In the genomic region with DNA sequence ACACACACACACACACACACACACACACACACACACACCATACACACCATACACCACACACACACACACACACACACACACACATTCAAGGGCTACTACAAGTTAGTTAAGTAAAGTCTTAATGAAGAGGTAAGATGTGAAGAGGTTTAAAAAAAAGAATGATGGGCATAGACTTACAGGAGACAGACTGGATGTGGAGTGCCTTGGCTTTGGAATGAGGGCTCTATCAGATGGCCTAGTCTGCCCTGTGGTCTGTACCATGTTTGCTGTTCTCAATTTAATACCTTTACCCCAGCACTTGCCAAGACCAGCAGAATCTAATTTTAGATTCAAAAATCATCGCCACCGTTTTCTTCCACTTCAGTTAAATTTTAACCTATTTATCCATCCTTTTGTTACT, we compare ENCODE assay signal across 15 mouse cellular contexts. TPM values are rescaled to one million over a fixed set of nuclear protein-coding genes. Genes with fewer than 3 reads are reported as not detected.
DNase-seq lines count a peak whose midpoint lies in the region; ATAC-seq and TF ChIP-seq lines count a peak whose summit lies in the region.
"Had no signal": no experiment of that assay in that cellular context is flagged by ENCODE, and none has a peak within 500 bp of the region (broad histone marks: within the 10 kb centered on the region; RNA-seq: fewer than 3 reads in every experiment).

No protein-coding gene starts in this region.

- peak overlapping the region; percentile 65 for H3K27ac ChIP-seq in forebrain, embryonic 10.5 days
- no peak overlapping the region for H3K27ac ChIP-seq in forebrain, postnatal 0 days (ENCODE audit: low read depth, low read length)
- H3K27ac ChIP-seq in hindbrain, embryonic 16.5 days (ENCODE audit: low read depth, low read length), result no peak overlapping the region
- H3K27ac ChIP-seq in hindbrain, embryonic 11.5 days (ENCODE audit: low read depth, low read length), result no peak overlapping the region
- no peak overlapping the region for H3K27ac ChIP-seq in MEL (ENCODE audit: control insufficient read depth, low read depth, low read length)
- 0 out of 2 replicates have a peak overlapping the region, but pooled peaks have one; percentile 19 for H3K27ac ChIP-seq in forebrain, embryonic 12.5 days
- H3K27ac ChIP-seq: embryonic facial prominence, embryonic 13.5 days; midbrain, embryonic 15.5 days had no signal

- peak overlapping the region; percentile 16; the same call in 1 of the 2 replicates for H3K4me3 ChIP-seq in forebrain, embryonic 10.5 days
- no peak overlapping the region for H3K4me3 ChIP-seq in forebrain, postnatal 0 days (ENCODE audit: low read depth, low read length)
- no peak overlapping the region for H3K4me3 ChIP-seq in hindbrain, embryonic 16.5 days (ENCODE audit: low read length)
- H3K4me3 ChIP-seq in hindbrain, embryonic 11.5 days (ENCODE audit: low read depth, low read length), result no peak overlapping the region
- H3K4me3 ChIP-seq in MEL (ENCODE audit: control insufficient read depth in 1 of 2, insufficient read depth in 1 of 2, low read depth in 2 of 2, low read length in 2 of 2), result no peak overlapping the region
- H3K4me3 ChIP-seq in forebrain, embryonic 12.5 days (replicated peaks), result no peak overlapping the region
- H3K4me3 ChIP-seq: embryonic facial prominence, embryonic 13.5 days; midbrain, embryonic 15.5 days had no signal

- peaks cover 61% of the 10 kb centered on the region for H3K4me1 ChIP-seq in forebrain, embryonic 10.5 days
- H3K4me1 ChIP-seq in forebrain, postnatal 0 days (ENCODE audit: insufficient read depth), result no peaks in the 10 kb centered on the region
- H3K4me1 ChIP-seq in hindbrain, embryonic 16.5 days (ENCODE audit: control insufficient read depth, insufficient read depth, low read depth, low read length), result no peaks in the 10 kb centered on the region
- no peaks in the 10 kb centered on the region for H3K4me1 ChIP-seq in hindbrain, embryonic 11.5 days (replicated peaks; ENCODE audit: control insufficient read depth, insufficient read depth, low read length)
- H3K4me1 ChIP-seq in MEL (ENCODE audit: control insufficient read depth in 1 of 2, insufficient read depth in 2 of 2, low read length in 2 of 2), result peaks cover 16 to 39% of the 10 kb centered on the region in 2 experiments
- peaks cover 18% of the 10 kb centered on the region for H3K4me1 ChIP-seq in forebrain, embryonic 12.5 days
- H3K4me1 ChIP-seq: midbrain, embryonic 15.5 days had no signal

- H3K4me2 ChIP-seq in forebrain, postnatal 0 days (ENCODE audit: low read depth), result no peak overlapping the region
- no peak overlapping the region for H3K4me2 ChIP-seq in hindbrain, embryonic 16.5 days (ENCODE audit: low read length)
- H3K4me2 ChIP-seq in hindbrain, embryonic 11.5 days (replicated peaks; ENCODE audit: low read depth, low read length), result no peak overlapping the region
- no peak overlapping the region for H3K4me2 ChIP-seq in forebrain, embryonic 12.5 days
- H3K4me2 ChIP-seq: embryonic facial prominence, embryonic 13.5 days; midbrain, embryonic 15.5 days had no signal

- DNase-seq in forebrain, embryonic 10.5 days (ENCODE audit: extremely low spot score, low spot score), result no peak
- DNase-seq in forebrain, postnatal 0 days, result no peak
- DNase-seq in hindbrain, embryonic 11.5 days (ENCODE audit: low spot score), result no peak
- DNase-seq in MEL (ENCODE audit: low read depth, low spot score), result peak; percentile 15
- no peak for DNase-seq in frontal cortex, postnatal 14 days (ENCODE audit: low spot score in 2 of 2)
- no peak for DNase-seq in gastrocnemius, adult 18-20 months (ENCODE audit: low spot score)
- DNase-seq: kidney, adult 11 months; kidney, postnatal 25 days; layer of hippocampus, postnatal 36 days; liver, postnatal 0 days; thymus, adult 2 months had no signal

- TF ChIP-seq POLR2A in MEL (IDR thresholded peaks at IDR 0.05; ENCODE audit: control insufficient read depth in 1 of 2, insufficient read depth in 1 of 2, low read depth in 1 of 2, low read length in 2 of 2, poor library complexity in 1 of 2), result no peak

- H3K27me3 ChIP-seq in forebrain, embryonic 10.5 days (ENCODE audit: poor library complexity, severe bottlenecking), result no peaks in the 10 kb centered on the region
- H3K27me3 ChIP-seq in forebrain, postnatal 0 days (ENCODE audit: insufficient read depth, low read length), result no peaks in the 10 kb centered on the region
- no peaks in the 10 kb centered on the region for H3K27me3 ChIP-seq in hindbrain, embryonic 16.5 days (replicated peaks; ENCODE audit: control insufficient read depth, insufficient read depth, low read length)
- H3K27me3 ChIP-seq in hindbrain, embryonic 11.5 days (ENCODE audit: control insufficient read depth, insufficient read depth, low read length), result no peaks in the 10 kb centered on the region
- no peaks in the 10 kb centered on the region for H3K27me3 ChIP-seq in MEL (ENCODE audit: control insufficient read depth in 1 of 2, insufficient read depth in 2 of 2, low read length in 2 of 2)
- no peaks in the 10 kb centered on the region for H3K27me3 ChIP-seq in forebrain, embryonic 12.5 days
- H3K27me3 ChIP-seq: embryonic facial prominence, embryonic 13.5 days; midbrain, embryonic 15.5 days had no signal

- peaks cover 72% of the 10 kb centered on the region for H3K79me2 ChIP-seq in MEL (ENCODE audit: control insufficient read depth, insufficient read depth, low read length, poor library complexity)

- no peaks in the 10 kb centered on the region for H3K9me3 ChIP-seq in forebrain, embryonic 10.5 days
- H3K9me3 ChIP-seq in forebrain, postnatal 0 days (ENCODE audit: low read length), result no peaks in the 10 kb centered on the region
- no peaks in the 10 kb centered on the region for H3K9me3 ChIP-seq in hindbrain, embryonic 16.5 days (ENCODE audit: control insufficient read depth, low read length)
- no peaks in the 10 kb centered on the region for H3K9me3 ChIP-seq in hindbrain, embryonic 11.5 days (ENCODE audit: control insufficient read depth, low read length)
- no peaks in the 10 kb centered on the region for H3K9me3 ChIP-seq in MEL (replicated peaks; ENCODE audit: insufficient read depth, low read length)
- no peaks in the 10 kb centered on the region for H3K9me3 ChIP-seq in forebrain, embryonic 12.5 days
- H3K9me3 ChIP-seq: embryonic facial prominence, embryonic 13.5 days; midbrain, embryonic 15.5 days had no signal

- TF ChIP-seq RAD21 in MEL (IDR thresholded peaks at IDR 0.05; ENCODE audit: low read depth, low read length), result no peak

- H3K9ac ChIP-seq in forebrain, postnatal 0 days, result no peak overlapping the region
- no peak overlapping the region for H3K9ac ChIP-seq in hindbrain, embryonic 16.5 days (ENCODE audit: low read depth, low read length)
- no peak overlapping the region for H3K9ac ChIP-seq in hindbrain, embryonic 11.5 days (ENCODE audit: low read depth, low read length)
- no peak overlapping the region for H3K9ac ChIP-seq in MEL (ENCODE audit: control insufficient read depth, low read depth, low read length, poor library complexity, severe bottlenecking)
- no peak overlapping the region for H3K9ac ChIP-seq in forebrain, embryonic 12.5 days
- H3K9ac ChIP-seq: embryonic facial prominence, embryonic 13.5 days; liver, postnatal 0 days; midbrain, embryonic 15.5 days had no signal

- WGBS in forebrain, embryonic 10.5 days, result 89% methylated on average over 2 of the region's 2 CpGs
- WGBS in forebrain, postnatal 0 days, result 46% methylated on average over 2 of the region's 2 CpGs
- WGBS in hindbrain, embryonic 16.5 days, result 85% methylated on average over 2 of the region's 2 CpGs
- 91% methylated on average over 2 of the region's 2 CpGs for WGBS in hindbrain, embryonic 11.5 days
- WGBS in forebrain, embryonic 12.5 days, result 80% methylated on average over 2 of the region's 2 CpGs

- H3K36me3 ChIP-seq in forebrain, embryonic 10.5 days (replicated peaks), result no peaks in the 10 kb centered on the region
- H3K36me3 ChIP-seq in forebrain, postnatal 0 days (ENCODE audit: insufficient read depth), result no peaks in the 10 kb centered on the region
- no peaks in the 10 kb centered on the region for H3K36me3 ChIP-seq in hindbrain, embryonic 16.5 days (ENCODE audit: control insufficient read depth, insufficient read depth, low read length)
- no peaks in the 10 kb centered on the region for H3K36me3 ChIP-seq in hindbrain, embryonic 11.5 days (ENCODE audit: control insufficient read depth, insufficient read depth, low read length)
- peaks cover 43 to 62% of the 10 kb centered on the region in 2 experiments for H3K36me3 ChIP-seq in MEL (ENCODE audit: control insufficient read depth in 1 of 2, insufficient read depth in 2 of 2, low read length in 2 of 2)
- H3K36me3 ChIP-seq in forebrain, embryonic 12.5 days (replicated peaks), result no peaks in the 10 kb centered on the region
- H3K36me3 ChIP-seq: embryonic facial prominence, embryonic 13.5 days; midbrain, embryonic 15.5 days had no signal

- no peak for ATAC-seq in forebrain, postnatal 0 days
- peak; percentile 30; the same call in 1 of the 2 replicates for ATAC-seq in hindbrain, embryonic 16.5 days
- ATAC-seq in hindbrain, embryonic 11.5 days (ENCODE audit: low FRiP score), result no peak
- 0 out of 2 replicates have a peak, but pooled peaks have one; percentile 8 for ATAC-seq in forebrain, embryonic 12.5 days (ENCODE audit: low FRiP score)
- ATAC-seq: liver, postnatal 0 days had no signal

- no peak for TF ChIP-seq EP300 in MEL (IDR thresholded peaks at IDR 0.05; ENCODE audit: low read depth in 1 of 2, low read length in 2 of 2)

- no peak for TF ChIP-seq CTCF in forebrain, postnatal 0 days (IDR thresholded peaks at IDR 0.05; ENCODE audit: low read depth)
- TF ChIP-seq CTCF in MEL (IDR thresholded peaks at IDR 0.05 in 2 of 3, conservative IDR thresholded peaks at IDR 0.05 in 1 of 3; ENCODE audit: control insufficient read depth in 1 of 3, insufficient read depth in 1 of 3, low read depth in 2 of 3, low read length in 3 of 3, poor library complexity in 1 of 3, severe bottlenecking in 1 of 3), result no peak

TF ChIP-seq in MEL, 35 proteins besides CTCF, POLR2A, EP300 and RAD21 (continues in another document):
- no peak for TF ChIP-seq POLR2AphosphoS2 (IDR thresholded peaks at IDR 0.05; ENCODE audit: low read length)
- TF ChIP-seq JUND (IDR thresholded peaks at IDR 0.05; ENCODE audit: low read depth, low read length), result no peak
- 0 out of 4 replicates have a peak, but pooled peaks of 1 of the 2 experiments have one; percentile 17 for TF ChIP-seq USF2 (IDR thresholded peaks at IDR 0.05; ENCODE audit: borderline replicate concordance in 1 of 2, insufficient read depth in 1 of 2, low read depth in 1 of 2, low read length in 2 of 2)

RNA-seq across cellular contexts. Expression of gene Mbnl1, which starts 41.1 kb away (rescaled TPM):
- 37.6 and 40.0 TPM in 2 replicates for polyA plus RNA-seq in forebrain, embryonic 10.5 days (2016; fragmentation: Nextera tagmentation; extraction: Ambion mirVana)
- 73.6 and 84.7 TPM in 2 replicates for total RNA-seq in forebrain, postnatal 0 days (2014; rRNA removed)
- 35.1 and 42.7 TPM in 2 replicates for polyA plus RNA-seq in forebrain, postnatal 0 days (2015; fragmentation: Nextera tagmentation; extraction: Ambion mirVana)
- 45.0 and 54.3 TPM in 2 replicates for polyA plus RNA-seq in hindbrain, embryonic 16.5 days (2015; fragmentation: Nextera tagmentation; extraction: Ambion mirVana)
- polyA plus RNA-seq in hindbrain, embryonic 11.5 days (2014; fragmentation: Nextera tagmentation; extraction: Ambion mirVana), result 42.0 and 60.0 TPM in 2 replicates
- 323 and 341 TPM in 2 replicates for total RNA-seq in MEL (2012; rRNA removed)
- 100 to 1,000 TPM; 250 to 371 TPM for polyA plus RNA-seq in MEL (2012; ENCODE audit: insufficient read depth in 1 of 2, insufficient read length in 2 of 2, low read depth in 1 of 2, low replicate concordance in 2 of 2, missing spikeins in 1 of 2)
- polyA plus RNA-seq in forebrain, embryonic 12.5 days (2016; fragmentation: Nextera tagmentation; extraction: Ambion mirVana), result 37.3 and 39.9 TPM in 2 replicates
- total RNA-seq in gastrocnemius, adult 18-20 months (2021), result 100 to 1,000 TPM; 501 to 534 TPM

Comparison
In these comparisons a context has a peak if more than half of its experiments do, and no peak if none do; other contexts are left out.
1. H3K27ac ChIP-seq: peak in forebrain, embryonic 10.5 days (single experiment) and forebrain, embryonic 12.5 days (single experiment); none in forebrain, postnatal 0 days (single experiment), hindbrain, embryonic 16.5 days (single experiment), hindbrain, embryonic 11.5 days (single experiment) and MEL (single experiment).
2. ATAC-seq: peak in hindbrain, embryonic 16.5 days (single experiment) and forebrain, embryonic 12.5 days (single experiment); none in forebrain, postnatal 0 days (single experiment) and hindbrain, embryonic 11.5 days (single experiment).